In genomic region chr7:136894106-136894986, GRCm38 (mm10) we compare ENCODE assay signal across 8 mouse cellular contexts. TPM values are rescaled to one million over a fixed set of nuclear protein-coding genes. Genes with fewer than 3 reads are reported as not detected.
DNase-seq lines count a peak whose midpoint lies in the region; ATAC-seq lines count a peak whose summit lies in the region.

Gene Mgmt, plus strand, starts transcription at chr7:136894614.

- 14% methylated on average over 33 of the region's 33 CpGs for WGBS in hindbrain, embryonic 14.5 days

- no peaks in the 10 kb centered on the region for H3K9me3 ChIP-seq in hindbrain, embryonic 14.5 days (ENCODE audit: control insufficient read depth, low read length)

- peak within 1 kb of the TSS; percentile 43; the same call in 1 of the 2 replicates for H3K27ac ChIP-seq in hindbrain, embryonic 14.5 days

- no peaks in the 10 kb centered on the region for H3K27me3 ChIP-seq in hindbrain, embryonic 14.5 days (ENCODE audit: control insufficient read depth, insufficient read depth, low read length)

- 0 out of 2 replicates have a peak, but pooled peaks cover 6% of the 10 kb centered on the region for H3K4me1 ChIP-seq in hindbrain, embryonic 14.5 days (replicated peaks; ENCODE audit: control insufficient read depth, insufficient read depth, low read length)

- no peaks in the 10 kb centered on the region for H3K36me3 ChIP-seq in hindbrain, embryonic 14.5 days (replicated peaks; ENCODE audit: control insufficient read depth, insufficient read depth)

- H3K4me3 ChIP-seq in hindbrain, embryonic 14.5 days (replicated peaks; ENCODE audit: low read length) = peak within 1 kb of the TSS; percentile 25

- peak; percentile 95 for ATAC-seq in hindbrain, embryonic 14.5 days (ENCODE audit: low FRiP score)

- DNase-seq in ZHBTc4 (ENCODE audit: low read depth, low spot score) = peak; percentile 95
- peak; percentile 44 to 69 for DNase-seq in cerebellum, postnatal 4 days (ENCODE audit: low spot score in 2 of 2)
- DNase-seq in frontal cortex, postnatal 36 days (ENCODE audit: low spot score in 2 of 2) = peak; percentile 71 to 83
- peak; percentile 71 for DNase-seq in hindbrain, embryonic 14.5 days (ENCODE audit: low spot score)
- peak; percentile 61 to 66 for DNase-seq in layer of hippocampus, postnatal 25 days (ENCODE audit: extremely low spot score in 1 of 2, low spot score in 1 of 2)
- DNase-seq in lung, postnatal 14 days = peak; percentile 92
- peak; percentile 93 for DNase-seq in ovary, postnatal 36 days (ENCODE audit: low spot score)
- peak; percentile 98 for DNase-seq in thymus, postnatal 14 days

- H3K9ac ChIP-seq in hindbrain, embryonic 14.5 days = peak within 1 kb of the TSS; percentile 55

- peak within 1 kb of the TSS; percentile 65 for H3K4me2 ChIP-seq in hindbrain, embryonic 14.5 days (replicated peaks)

RNA-seq across cellular contexts. Expression of gene Mgmt, which starts in this region (rescaled TPM):
- polyA plus RNA-seq in hindbrain, embryonic 14.5 days (2014; fragmentation: Nextera tagmentation; extraction: Ambion mirVana) = 1.5 and 1.8 TPM in 2 replicates
- under 1 TPM; 0.64 to 0.68 TPM for total RNA-seq in layer of hippocampus, postnatal 25 days (2021)

Comparison
In these comparisons a context has a peak if more than half of its experiments do, and no peak if none do; other contexts are left out.
1. Peak in every context shown above with its lines: DNase-seq, ATAC-seq, H3K4me3 ChIP-seq and H3K27ac ChIP-seq.
2. Peak in DNase-seq in layer of hippocampus, postnatal 25 days; RNA of the gene not detected or under 1 TPM.